Mouse (Mus musculus) C2C12 (cell line): ENCODE measurements around the gene Xrcc2.

ENCODE experiments used
- CEBPB ChIP-seq: IDR thresholded peaks from one replicate; pipeline ENCODE4 v1.6.1; 2011; ENCODE audit warnings: low read depth, mild to moderate bottlenecking, control low read depth, moderate library complexity
- CTCF ChIP-seq: IDR thresholded peaks from one replicate; pipeline ENCODE4 v1.5.1; 2011; ENCODE audit not compliant: control insufficient read depth, insufficient read depth, insufficient read length
- FOSL1 ChIP-seq: IDR thresholded peaks from one replicate; pipeline ENCODE4 v1.8.0; 2011; ENCODE audit warnings: mild to moderate bottlenecking, low read length; ENCODE audit not compliant: poor library complexity, insufficient read depth, severe bottlenecking
- MAX ChIP-seq: IDR thresholded peaks from one replicate; pipeline ENCODE4 v1.6.1; 2011; ENCODE audit warnings: mild to moderate bottlenecking, control low read depth
- MYOD1 ChIP-seq: IDR thresholded peaks from one replicate; pipeline ENCODE4 v1.6.1; 2011; ENCODE audit warnings: low read depth; ENCODE audit not compliant: control insufficient read depth, insufficient read length
- MYOG ChIP-seq: IDR thresholded peaks from one replicate; pipeline ENCODE4 v1.6.1; 2011; ENCODE audit not compliant: control insufficient read depth, insufficient read length; ENCODE audit errors: extremely low read depth
- USF1 ChIP-seq: IDR thresholded peaks from one replicate; pipeline ENCODE4 v1.6.1; 2011; ENCODE audit warnings: low read depth, mild to moderate bottlenecking, control low read depth, moderate library complexity

DNA sequence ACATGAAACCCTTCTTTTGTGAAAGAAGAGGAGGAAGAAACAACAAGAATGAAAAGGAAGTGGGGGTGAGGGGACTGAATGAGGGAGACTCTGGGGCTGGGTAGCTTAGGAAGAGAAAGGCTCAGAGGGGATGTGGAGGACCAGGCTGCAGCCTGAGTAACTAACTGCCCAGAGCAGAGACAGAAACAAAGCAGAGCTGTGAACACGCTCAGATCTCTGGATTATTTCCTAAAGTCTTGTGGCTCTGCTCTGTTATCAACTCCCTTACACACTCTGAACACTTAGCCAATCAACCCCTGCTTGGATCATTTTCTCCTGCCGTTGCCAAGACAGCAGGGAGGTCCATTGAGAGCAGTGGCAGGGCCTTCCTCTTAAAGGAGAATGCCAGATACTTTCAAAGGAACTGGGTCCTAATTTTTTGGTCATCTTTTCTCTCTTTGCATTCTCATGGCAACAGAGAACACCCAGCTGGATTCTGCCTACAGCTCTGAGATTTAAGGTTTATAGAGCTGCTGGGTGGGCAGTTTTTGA, 48.7 kb upstream of the Xrcc2 start:
- TF ChIP-seq CTCF, result no peak
- TF ChIP-seq MYOD1, result no peak
- TF ChIP-seq CEBPB, result no peak
- no peak for TF ChIP-seq FOSL1
- no peak for TF ChIP-seq MAX
- no peak for TF ChIP-seq USF1
- no peak for TF ChIP-seq MYOG
